Mouse (Mus musculus): Measurements from ENCODE around the gene Qsox2. TPM values are rescaled to one million over a fixed set of nuclear protein-coding genes. Genes with fewer than 3 reads are reported as not detected.
A peak's percentile ranks its signal among the peaks of the same experiment; 100 is the strongest.

Qsox2 gene
- polyA plus RNA-seq, 2 experiments: 16.1 to 22.4 TPM

- Histone ChIP-seq H3K27me3 (ENCODE audit: control insufficient read depth, insufficient read depth, low read length) (peaks cover 48% of the 10 kb centered on the region), H3K36me3 (ENCODE audit: control insufficient read depth, insufficient read depth, low read length) (peaks cover 29% of the 10 kb centered on the region), H3K4me3 (replicated peaks; ENCODE audit: low read length) (no peak within 1 kb of the TSS), H3K9me3 (ENCODE audit: control insufficient read depth, low read length) (no peaks in the 10 kb centered on the region), H3K27ac (replicated peaks; ENCODE audit: low read depth, low read length) (no peak within 1 kb of the TSS), H3K4me1 (ENCODE audit: control insufficient read depth, insufficient read depth, low read length) (no peaks in the 10 kb centered on the region), H3K9ac (ENCODE audit: low read depth, low read length, severe bottlenecking) (no peak within 1 kb of the TSS), H3K4me2 (replicated peaks; ENCODE audit: low read depth, low read length, severe bottlenecking) (no peak within 1 kb of the TSS)
- WGBS: 6% methylated on average over 18 of the region's 19 CpGs
- ATAC-seq (ENCODE audit: low FRiP score, low read depth): peak; percentile 88
- TF ChIP-seq POLR2A (IDR thresholded peaks at IDR 0.05; ENCODE audit: borderline replicate concordance, extremely low read depth, insufficient read depth, insufficient read length): no peak
- peak; percentile 90 for DNase-seq (ENCODE audit: low spot score)
These were observed 29.1 kb downstream of the Qsox2 start, which contains the start of gene Lhx3 for GRCm38 (mm10) chr2:26208126-26208789. Gene Lhx3, minus strand, starts transcription at chr2:26208289.

DNA sequence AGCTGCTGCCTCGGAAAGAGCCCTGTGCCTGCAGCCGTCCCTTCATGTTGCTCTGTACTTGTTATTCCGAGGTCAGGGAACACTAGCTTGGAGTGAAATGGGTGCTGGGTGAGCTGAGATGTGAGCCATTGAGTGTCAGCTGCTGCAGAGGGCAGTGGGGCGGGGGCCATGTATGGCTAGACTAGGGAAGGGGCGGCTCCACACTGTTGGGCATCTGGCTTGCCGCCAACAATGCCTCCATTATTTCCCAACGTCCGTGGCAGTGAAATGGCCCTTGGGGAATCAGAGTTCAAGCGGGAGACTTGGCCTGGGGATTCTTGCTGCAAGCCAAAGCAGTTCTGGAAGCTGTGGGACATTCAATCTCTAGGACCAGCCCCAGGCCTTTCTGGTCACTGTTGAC, 29.8 kb downstream of the Qsox2 start:
- peaks cover 55% of the 10 kb centered on the region for H3K27me3 ChIP-seq (ENCODE audit: control insufficient read depth, insufficient read depth, low read length)
- 11% methylated on average over 9 of the region's 9 CpGs for WGBS
- no peak overlapping the region for H3K4me3 ChIP-seq (replicated peaks; ENCODE audit: low read length)
- ATAC-seq (ENCODE audit: low FRiP score, low read depth): no peak
- H3K36me3 ChIP-seq (ENCODE audit: control insufficient read depth, insufficient read depth, low read length): peaks cover 29% of the 10 kb centered on the region
- no peaks in the 10 kb centered on the region for H3K4me1 ChIP-seq (ENCODE audit: control insufficient read depth, insufficient read depth, low read length)
- H3K9ac ChIP-seq (ENCODE audit: low read depth, low read length, severe bottlenecking): no peak overlapping the region
- no peak overlapping the region for H3K4me2 ChIP-seq (replicated peaks; ENCODE audit: low read depth, low read length, severe bottlenecking)
- TF ChIP-seq POLR2A (IDR thresholded peaks at IDR 0.05; ENCODE audit: borderline replicate concordance, extremely low read depth, insufficient read depth, insufficient read length): no peak
- no peaks in the 10 kb centered on the region for H3K9me3 ChIP-seq (ENCODE audit: control insufficient read depth, low read length)
- no peak overlapping the region for H3K27ac ChIP-seq (replicated peaks; ENCODE audit: low read depth, low read length)
- no peak for DNase-seq (ENCODE audit: low spot score)

DNA sequence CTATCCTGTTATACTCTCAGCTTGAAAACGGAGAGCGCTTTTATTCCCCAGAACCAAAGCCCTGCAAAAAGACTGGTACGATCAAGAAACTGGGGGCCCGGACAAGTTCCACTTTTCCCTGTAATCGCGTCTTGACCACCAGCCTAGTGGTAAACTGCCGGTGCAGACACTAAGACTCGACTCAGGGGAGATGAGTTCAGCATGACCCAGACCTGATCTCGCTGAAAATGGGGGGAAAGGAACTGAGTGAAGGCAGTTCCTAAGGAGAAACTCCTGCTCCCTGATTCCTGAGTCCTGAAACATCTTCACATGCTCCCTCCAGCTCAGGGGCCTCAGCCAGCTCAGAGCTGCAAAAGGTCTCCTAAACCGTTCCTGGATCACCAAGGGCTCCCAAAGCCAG, 31.6 kb downstream of the Qsox2 start:
- peaks cover 73% of the 10 kb centered on the region for H3K27me3 ChIP-seq (ENCODE audit: control insufficient read depth, insufficient read depth, low read length)
- TF ChIP-seq POLR2A (IDR thresholded peaks at IDR 0.05; ENCODE audit: borderline replicate concordance, extremely low read depth, insufficient read depth, insufficient read length): no peak
- no peaks in the 10 kb centered on the region for H3K4me1 ChIP-seq (ENCODE audit: control insufficient read depth, insufficient read depth, low read length)
- H3K36me3 ChIP-seq (ENCODE audit: control insufficient read depth, insufficient read depth, low read length): peaks cover 12% of the 10 kb centered on the region
- H3K4me2 ChIP-seq (replicated peaks; ENCODE audit: low read depth, low read length, severe bottlenecking): no peak overlapping the region
- 13% methylated on average over 10 of the region's 10 CpGs for WGBS
- H3K9me3 ChIP-seq (ENCODE audit: control insufficient read depth, low read length): no peaks in the 10 kb centered on the region
- ATAC-seq (ENCODE audit: low FRiP score, low read depth) (no peak), DNase-seq (ENCODE audit: low spot score) (no peak)
- no peak overlapping the region for H3K27ac ChIP-seq (replicated peaks; ENCODE audit: low read depth, low read length)
- H3K9ac ChIP-seq (ENCODE audit: low read depth, low read length, severe bottlenecking): no peak overlapping the region
- H3K4me3 ChIP-seq (replicated peaks; ENCODE audit: low read length): no peak overlapping the region

GRCm38 (mm10) chr2:26205126-26205525, 32.2 kb downstream of the Qsox2 start:
- Histone ChIP-seq H3K4me1 (ENCODE audit: control insufficient read depth, insufficient read depth, low read length) (no peaks in the 10 kb centered on the region), H3K9me3 (ENCODE audit: control insufficient read depth, low read length) (no peaks in the 10 kb centered on the region), H3K36me3 (ENCODE audit: control insufficient read depth, insufficient read depth, low read length) (peaks cover 6% of the 10 kb centered on the region; the same call in 1 of the 2 replicates), H3K27me3 (ENCODE audit: control insufficient read depth, insufficient read depth, low read length) (peaks cover 79% of the 10 kb centered on the region), H3K4me2 (replicated peaks; ENCODE audit: low read depth, low read length, severe bottlenecking) (no peak overlapping the region), H3K9ac (ENCODE audit: low read depth, low read length, severe bottlenecking) (no peak overlapping the region), H3K4me3 (replicated peaks; ENCODE audit: low read length) (no peak overlapping the region), H3K27ac (replicated peaks; ENCODE audit: low read depth, low read length) (no peak overlapping the region)
- WGBS: 0% methylated on average over 16 of the region's 16 CpGs
- no peak for ATAC-seq (ENCODE audit: low FRiP score, low read depth)
- TF ChIP-seq POLR2A (IDR thresholded peaks at IDR 0.05; ENCODE audit: borderline replicate concordance, extremely low read depth, insufficient read depth, insufficient read length): no peak
- peak; percentile 9 for DNase-seq (ENCODE audit: low spot score)

DNA sequence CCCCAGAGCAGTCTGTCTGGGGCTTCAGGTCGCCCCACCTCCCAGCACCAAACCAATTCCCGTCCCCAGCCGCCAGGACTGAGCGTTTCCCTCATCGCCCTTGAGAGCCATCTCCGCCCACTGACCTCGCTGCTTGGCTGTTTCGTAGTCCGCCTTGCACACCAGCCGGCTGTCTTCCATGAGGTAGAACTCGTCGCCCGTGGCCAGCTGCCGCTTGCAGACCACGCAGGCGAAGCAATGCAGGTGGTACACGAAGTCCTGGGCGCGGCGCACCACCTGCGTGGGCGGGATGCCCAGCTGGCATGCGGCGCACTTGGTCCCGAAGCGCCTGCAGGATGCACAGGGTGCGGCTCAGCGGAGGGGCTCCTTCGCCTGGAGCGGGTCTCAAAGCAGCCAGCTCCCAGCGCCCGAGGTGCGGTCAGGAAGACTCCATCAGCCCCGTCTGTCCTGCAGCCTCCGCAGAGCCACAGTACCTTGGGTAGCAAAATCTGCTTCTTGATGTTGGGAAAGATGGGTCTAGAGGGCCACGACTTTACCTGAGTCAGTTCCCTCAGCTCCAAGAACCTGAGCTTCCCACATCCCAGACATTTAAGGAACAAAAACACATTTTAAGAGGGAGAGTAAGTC, 34.4 kb downstream of the Qsox2 start:
- WGBS: 2% methylated on average over 34 of the region's 36 CpGs
- TF ChIP-seq POLR2A (IDR thresholded peaks at IDR 0.05; ENCODE audit: borderline replicate concordance, extremely low read depth, insufficient read depth, insufficient read length): no peak
- ATAC-seq (ENCODE audit: low FRiP score, low read depth) (no peak), DNase-seq (ENCODE audit: low spot score) (no peak)
- Histone ChIP-seq H3K9ac (ENCODE audit: low read depth, low read length, severe bottlenecking) (no peak overlapping the region), H3K4me2 (replicated peaks; ENCODE audit: low read depth, low read length, severe bottlenecking) (no peak overlapping the region), H3K4me1 (ENCODE audit: control insufficient read depth, insufficient read depth, low read length) (peaks cover 7% of the 10 kb centered on the region; the same call in 1 of the 2 replicates), H3K9me3 (ENCODE audit: control insufficient read depth, low read length) (no peaks in the 10 kb centered on the region), H3K27ac (replicated peaks; ENCODE audit: low read depth, low read length) (no peak overlapping the region), H3K4me3 (replicated peaks; ENCODE audit: low read length) (no peak overlapping the region), H3K36me3 (ENCODE audit: control insufficient read depth, insufficient read depth, low read length) (no peaks in the 10 kb centered on the region), H3K27me3 (ENCODE audit: control insufficient read depth, insufficient read depth, low read length) (peaks cover 100% of the 10 kb centered on the region)
